ENCODE assay signal across 7 mouse cellular contexts in genomic region chr15:36960010-36960875, GRCm38 (mm10). TPM values are rescaled to one million over a fixed set of nuclear protein-coding genes. Genes with fewer than 3 reads are reported as not detected.
A peak's percentile ranks its signal among the peaks of the same experiment; 100 is the strongest.
DNase-seq lines count a peak whose midpoint lies in the region; ATAC-seq and TF ChIP-seq lines count a peak whose summit lies in the region.

No protein-coding gene starts in this region.

- H3K9me3 ChIP-seq in G1E (replicated peaks) = peaks cover 3% of the 10 kb centered on the region; the same call in 1 of the 2 replicates
- no peaks in the 10 kb centered on the region for H3K9me3 ChIP-seq in embryonic facial prominence, embryonic 14.5 days (ENCODE audit: control insufficient read depth, low read length)
- no peaks in the 10 kb centered on the region for H3K9me3 ChIP-seq in heart, embryonic 13.5 days
- H3K9me3 ChIP-seq in liver, embryonic 14.5 days (ENCODE audit: control insufficient read depth, low read length) = no peaks in the 10 kb centered on the region

- H3K36me3 ChIP-seq in G1E (replicated peaks) = no peaks in the 10 kb centered on the region
- H3K36me3 ChIP-seq in embryonic facial prominence, embryonic 14.5 days (ENCODE audit: control insufficient read depth, insufficient read depth, low read length) = no peaks in the 10 kb centered on the region
- no peaks in the 10 kb centered on the region for H3K36me3 ChIP-seq in heart, embryonic 13.5 days
- no peaks in the 10 kb centered on the region for H3K36me3 ChIP-seq in liver, embryonic 14.5 days (replicated peaks; ENCODE audit: control insufficient read depth, insufficient read depth, low read depth)

- ATAC-seq in G1E (ENCODE audit: extremely low read depth, insufficient number of reproducible peaks, low FRiP score, poor library complexity, severe bottlenecking) = peak; percentile 98
- peak; percentile 89 for ATAC-seq in embryonic facial prominence, embryonic 14.5 days (ENCODE audit: low read depth)
- no peak; the same call in 1 of the 2 replicates for ATAC-seq in heart, embryonic 13.5 days (ENCODE audit: extremely low read depth, insufficient number of reproducible peaks, low FRiP score, low TSS enrichment)
- ATAC-seq in liver, embryonic 14.5 days (ENCODE audit: insufficient read depth) = peak; percentile 75

- peaks cover 40% of the 10 kb centered on the region for H3K4me1 ChIP-seq in G1E (ENCODE audit: insufficient read depth, low read depth, low read length)
- H3K4me1 ChIP-seq in embryonic facial prominence, embryonic 14.5 days (ENCODE audit: control insufficient read depth, insufficient read depth, low read length) = no peaks in the 10 kb centered on the region
- peaks cover 30% of the 10 kb centered on the region for H3K4me1 ChIP-seq in heart, embryonic 13.5 days
- H3K4me1 ChIP-seq in liver, embryonic 14.5 days (replicated peaks; ENCODE audit: control insufficient read depth in 2 of 2, insufficient read depth in 2 of 2, low read length in 1 of 2) = peaks cover 5 to 9% of the 10 kb centered on the region in 2 experiments

- H3K9ac ChIP-seq in embryonic facial prominence, embryonic 14.5 days (ENCODE audit: low read depth, low read length) = peak overlapping the region; percentile 30; the same call in 1 of the 2 replicates
- 0 out of 2 replicates have a peak overlapping the region, but pooled peaks have one; percentile 44 for H3K9ac ChIP-seq in heart, embryonic 13.5 days
- no peak overlapping the region for H3K9ac ChIP-seq in liver, embryonic 14.5 days (replicated peaks)

- no peak; the same call in 1 of the 2 replicates for TF ChIP-seq EP300 in liver, embryonic 14.5 days (IDR thresholded peaks at IDR 0.05; ENCODE audit: low read depth)

- TF ChIP-seq CTCF in G1E (IDR thresholded peaks at IDR 0.05; ENCODE audit: low read depth, low read length) = no peak
- TF ChIP-seq CTCF in liver, embryonic 14.5 days (IDR thresholded peaks at IDR 0.05; ENCODE audit: low read depth) = no peak

- 43% methylated on average over 17 of the region's 17 CpGs for WGBS in embryonic facial prominence, embryonic 14.5 days
- 53% methylated on average over 17 of the region's 17 CpGs for WGBS in heart, embryonic 13.5 days
- 48% methylated on average over 17 of the region's 17 CpGs for WGBS in liver, embryonic 14.5 days (ENCODE audit: insufficient replicate concordance)

- H3K4me3 ChIP-seq in G1E (ENCODE audit: low read depth, low read length) = peak overlapping the region; percentile 45; the same call in 1 of the 2 replicates
- H3K4me3 ChIP-seq in embryonic facial prominence, embryonic 14.5 days (ENCODE audit: low read depth, low read length) = 0 out of 2 replicates have a peak overlapping the region, but pooled peaks have one; percentile 6
- H3K4me3 ChIP-seq in heart, embryonic 13.5 days = no peak overlapping the region
- no peak overlapping the region for H3K4me3 ChIP-seq in liver, embryonic 14.5 days (ENCODE audit: insufficient read depth in 1 of 2, low read depth in 2 of 2, low read length in 2 of 2)

- H3K4me2 ChIP-seq in embryonic facial prominence, embryonic 14.5 days (ENCODE audit: low read depth, low read length) = peak overlapping the region; percentile 35
- peak overlapping the region; percentile 43 for H3K4me2 ChIP-seq in heart, embryonic 13.5 days
- H3K4me2 ChIP-seq in liver, embryonic 14.5 days (ENCODE audit: low read depth) = no peak overlapping the region

- peaks cover 4% of the 10 kb centered on the region for H3K27me3 ChIP-seq in G1E (ENCODE audit: insufficient read depth, low read length)
- H3K27me3 ChIP-seq in embryonic facial prominence, embryonic 14.5 days (replicated peaks; ENCODE audit: control insufficient read depth, insufficient read depth, low read length) = no peaks in the 10 kb centered on the region; the same call in 1 of the 2 replicates
- peaks cover 7% of the 10 kb centered on the region for H3K27me3 ChIP-seq in heart, embryonic 13.5 days (replicated peaks)
- no peaks in the 10 kb centered on the region for H3K27me3 ChIP-seq in liver, embryonic 14.5 days (ENCODE audit: control insufficient read depth, insufficient read depth, low read length)

- DNase-seq in G1E (ENCODE audit: low spot score) = peak; percentile 78
- peak; percentile 61 for DNase-seq in adrenal gland, postnatal 14 days
- peak; percentile 73 for DNase-seq in embryonic facial prominence, embryonic 14.5 days (ENCODE audit: low spot score)
- DNase-seq in kidney, postnatal 25 days = peak; percentile 68 to 72
- peak; percentile 59 to 70 (median 62) for DNase-seq in liver, embryonic 14.5 days (ENCODE audit: low read depth in 3 of 3, low spot score in 3 of 3)
- DNase-seq in right cerebral cortex, adult 2 months (ENCODE audit: low spot score in 2 of 2) = peak; percentile 86 to 91

- no peak overlapping the region for H3K27ac ChIP-seq in embryonic facial prominence, embryonic 14.5 days (replicated peaks; ENCODE audit: low read depth, low read length)
- peak overlapping the region; percentile 40 for H3K27ac ChIP-seq in heart, embryonic 13.5 days (replicated peaks)
- H3K27ac ChIP-seq in liver, embryonic 14.5 days = no peak overlapping the region

RNA-seq across cellular contexts. Expression of gene Zfp706, which starts 47.3 kb away (rescaled TPM):
- 137 and 157 TPM in 2 replicates for total RNA-seq in G1E (2014; fragmentation: Nextera tagmentation)
- 42.4 and 74.2 TPM in 2 replicates for total RNA-seq in G1E (2017)
- polyA plus RNA-seq in G1E (2012) = 19.7 and 26.5 TPM in 2 replicates
- total RNA-seq in adrenal gland, postnatal 14 days (2021) = 176 and 193 TPM in 2 replicates
- polyA plus RNA-seq in embryonic facial prominence, embryonic 14.5 days (2014; fragmentation: Nextera tagmentation; extraction: Ambion mirVana) = 379 and 391 TPM in 2 replicates
- 426 and 458 TPM in 2 replicates for polyA plus RNA-seq in heart, embryonic 13.5 days (2015; fragmentation: Nextera tagmentation; extraction: Ambion mirVana)
- 9.5 and 22.8 TPM in 2 replicates for polyA plus RNA-seq in liver, embryonic 14.5 days (2012; rRNA removed)
- 146 and 152 TPM in 2 replicates for polyA plus RNA-seq in liver, embryonic 14.5 days (2014; fragmentation: Nextera tagmentation; extraction: Ambion mirVana)

Comparison
In these comparisons a context has a peak if more than half of its experiments do, and no peak if none do; other contexts are left out.
1. H3K4me3 ChIP-seq: peak in G1E (single experiment) and embryonic facial prominence, embryonic 14.5 days (single experiment); none in heart, embryonic 13.5 days (single experiment) and liver, embryonic 14.5 days (0 of 2).
2. Peak in every context shown above with its lines, with median percentiles within 50 percentile points of each other: DNase-seq.